Mouse (Mus musculus): ENCODE data around the gene Eif4a2. TPM values are rescaled to one million over a fixed set of nuclear protein-coding genes. Genes with fewer than 3 reads are reported as not detected.

The Eif4a2 gene
- polyA plus RNA-seq, 2 experiments = 260 to 683 TPM

DNA sequence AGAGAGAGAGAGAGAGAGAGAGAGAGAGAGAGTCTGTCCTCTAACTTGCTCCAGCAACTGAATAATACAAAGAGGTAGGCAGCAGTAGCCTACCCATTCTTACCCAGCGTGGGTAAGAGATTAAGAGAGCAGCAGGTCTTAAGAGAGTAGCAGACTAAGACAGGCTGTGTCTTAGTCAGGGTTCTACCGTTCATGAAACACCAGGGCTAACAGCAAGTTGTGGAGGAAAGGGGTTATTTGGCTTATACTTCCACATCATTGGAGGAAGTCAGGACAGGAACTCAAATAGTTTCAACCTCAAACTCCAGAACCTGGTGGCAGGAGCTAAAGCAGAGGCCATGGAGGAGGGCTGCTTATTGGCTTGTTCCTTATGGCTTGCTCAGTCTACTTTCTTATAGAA, 3.4 kb upstream of the Eif4a2 start:
- ATAC-seq (ENCODE audit: low FRiP score, low read depth) (no peak), DNase-seq (ENCODE audit: low spot score) (no peak)
- H3K9me3 ChIP-seq (ENCODE audit: control insufficient read depth, low read length) = no peaks in the 10 kb centered on the region
- no peaks in the 10 kb centered on the region for H3K27me3 ChIP-seq (ENCODE audit: control insufficient read depth, insufficient read depth, low read length)
- H3K36me3 ChIP-seq (ENCODE audit: control insufficient read depth, insufficient read depth, low read length) = peaks cover 6% of the 10 kb centered on the region
- no peak overlapping the region for H3K4me2 ChIP-seq (replicated peaks; ENCODE audit: low read depth, low read length, severe bottlenecking)
- H3K9ac ChIP-seq (ENCODE audit: low read depth, low read length, severe bottlenecking) = no peak overlapping the region
- no peak overlapping the region for H3K27ac ChIP-seq (replicated peaks; ENCODE audit: low read depth, low read length)
- H3K4me1 ChIP-seq (ENCODE audit: control insufficient read depth, insufficient read depth, low read length) = peaks cover 7% of the 10 kb centered on the region; the same call in 1 of the 2 replicates
- H3K4me3 ChIP-seq (replicated peaks; ENCODE audit: low read length) = no peak overlapping the region
- TF ChIP-seq POLR2A (IDR thresholded peaks at IDR 0.05; ENCODE audit: borderline replicate concordance, extremely low read depth, insufficient read depth, insufficient read length) = no peak
- 69% methylated on average over 2 of the region's 2 CpGs for WGBS

DNA sequence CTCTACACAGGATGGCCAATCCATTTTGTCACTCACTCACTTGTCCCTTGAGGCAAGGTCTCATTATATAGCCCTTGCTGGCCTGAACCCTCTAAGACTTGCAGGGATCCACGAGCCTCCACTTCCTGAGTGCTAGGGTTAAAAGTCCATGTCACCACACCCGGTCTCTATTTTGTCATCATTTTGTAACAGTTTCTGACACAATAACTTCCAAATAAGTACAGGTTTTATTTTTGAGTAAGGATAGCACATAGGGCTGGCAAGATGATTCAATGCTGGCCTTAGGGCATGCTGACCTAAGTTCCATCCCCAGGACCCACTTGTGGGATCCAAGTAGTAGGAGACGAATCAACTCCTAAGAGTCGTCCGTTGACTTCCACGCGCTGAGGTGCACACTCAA, 1.1 kb upstream of the Eif4a2 start:
- Histone ChIP-seq H3K27me3 (ENCODE audit: control insufficient read depth, insufficient read depth, low read length) (no peaks in the 10 kb centered on the region), H3K27ac (replicated peaks; ENCODE audit: low read depth, low read length) (no peak overlapping the region), H3K4me1 (ENCODE audit: control insufficient read depth, insufficient read depth, low read length) (peaks cover 14% of the 10 kb centered on the region), H3K4me2 (replicated peaks; ENCODE audit: low read depth, low read length, severe bottlenecking) (no peak overlapping the region), H3K4me3 (replicated peaks; ENCODE audit: low read length) (no peak overlapping the region), H3K9me3 (ENCODE audit: control insufficient read depth, low read length) (no peaks in the 10 kb centered on the region), H3K36me3 (ENCODE audit: control insufficient read depth, insufficient read depth, low read length) (peaks cover 28% of the 10 kb centered on the region), H3K9ac (ENCODE audit: low read depth, low read length, severe bottlenecking) (no peak overlapping the region)
- WGBS = 77% methylated on average over 7 of the region's 7 CpGs
- TF ChIP-seq POLR2A (IDR thresholded peaks at IDR 0.05; ENCODE audit: borderline replicate concordance, extremely low read depth, insufficient read depth, insufficient read length) = no peak
- ATAC-seq (ENCODE audit: low FRiP score, low read depth) (no peak), DNase-seq (ENCODE audit: low spot score) (no peak)

DNA sequence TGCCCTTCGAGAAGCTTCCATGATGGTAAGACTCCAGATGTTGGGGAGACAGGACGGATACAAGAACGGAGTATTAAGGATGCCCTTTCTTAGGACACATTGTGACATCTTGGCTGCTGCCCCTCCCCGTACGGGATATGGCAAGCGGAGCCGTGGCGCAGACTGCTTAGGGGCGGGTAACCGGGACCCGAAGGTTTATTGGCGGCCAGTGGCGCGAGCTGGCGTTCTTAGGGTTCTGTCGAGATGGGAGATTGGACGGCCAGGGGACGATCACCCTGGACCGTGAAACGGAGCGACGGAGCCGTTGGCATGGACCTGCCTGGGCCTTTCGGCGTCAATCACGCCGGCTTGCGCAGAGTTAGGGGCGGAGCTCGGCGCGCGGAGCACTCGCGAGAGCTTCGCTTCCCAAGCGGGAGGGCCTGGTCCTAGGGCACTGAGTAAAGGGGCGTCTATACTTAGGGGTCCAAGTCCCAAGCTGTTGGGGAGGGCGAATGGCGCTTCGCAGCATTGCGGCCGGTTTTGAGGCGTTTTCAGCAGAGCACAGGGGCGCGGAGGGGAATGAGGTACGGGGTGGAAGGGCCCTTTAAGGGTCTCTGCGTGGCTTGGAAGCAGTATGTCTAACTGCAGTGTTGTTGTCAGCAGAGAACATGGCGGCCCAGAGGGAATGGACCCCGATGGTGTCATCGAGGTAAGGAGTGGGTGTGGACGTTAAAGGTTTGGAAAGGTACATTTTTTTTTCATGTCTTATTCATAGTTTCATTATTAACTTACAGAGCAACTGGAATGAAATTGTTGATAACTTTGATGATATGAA, 909 bp downstream of the Eif4a2 start:
- Histone ChIP-seq H3K4me3 (replicated peaks; ENCODE audit: low read length) (peak overlapping the region; percentile 97), H3K9ac (ENCODE audit: low read depth, low read length, severe bottlenecking) (peak overlapping the region; percentile 100), H3K27ac (replicated peaks; ENCODE audit: low read depth, low read length) (peak overlapping the region; percentile 97), H3K36me3 (ENCODE audit: control insufficient read depth, insufficient read depth, low read length) (peaks cover 49% of the 10 kb centered on the region), H3K9me3 (ENCODE audit: control insufficient read depth, low read length) (no peaks in the 10 kb centered on the region), H3K27me3 (ENCODE audit: control insufficient read depth, insufficient read depth, low read length) (no peaks in the 10 kb centered on the region), H3K4me1 (ENCODE audit: control insufficient read depth, insufficient read depth, low read length) (peaks cover 16% of the 10 kb centered on the region), H3K4me2 (replicated peaks; ENCODE audit: low read depth, low read length, severe bottlenecking) (peak overlapping the region; percentile 94)
- peak; percentile 67; the same call in 1 of the 2 replicates for TF ChIP-seq POLR2A (IDR thresholded peaks at IDR 0.05; ENCODE audit: borderline replicate concordance, extremely low read depth, insufficient read depth, insufficient read length)
- ATAC-seq (ENCODE audit: low FRiP score, low read depth) = peak; percentile 86
- under 1% methylated on average over 52 of the region's 52 CpGs for WGBS
- DNase-seq (ENCODE audit: low spot score) = peak; percentile 83

DNA sequence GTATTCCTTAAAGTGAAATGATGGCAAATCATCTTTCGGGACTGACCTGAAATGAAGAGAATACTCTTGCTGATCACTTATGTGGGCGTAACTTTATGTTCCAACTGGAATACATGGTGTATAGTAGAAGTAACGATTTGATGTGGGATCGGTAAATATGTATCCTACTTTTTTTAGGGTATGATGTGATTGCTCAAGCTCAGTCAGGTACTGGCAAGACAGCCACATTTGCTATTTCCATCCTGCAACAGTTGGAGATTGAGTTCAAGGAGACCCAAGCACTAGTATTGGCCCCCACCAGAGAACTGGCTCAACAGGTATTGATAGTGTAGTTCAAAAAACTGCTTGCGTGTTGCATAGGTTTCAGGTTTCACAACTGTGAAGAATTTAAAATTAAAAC, 1.7 kb downstream of the Eif4a2 start:
- Histone ChIP-seq H3K36me3 (ENCODE audit: control insufficient read depth, insufficient read depth, low read length) (peaks cover 52% of the 10 kb centered on the region), H3K4me2 (replicated peaks; ENCODE audit: low read depth, low read length, severe bottlenecking) (peak overlapping the region; percentile 94), H3K27me3 (ENCODE audit: control insufficient read depth, insufficient read depth, low read length) (no peaks in the 10 kb centered on the region), H3K9ac (ENCODE audit: low read depth, low read length, severe bottlenecking) (peak overlapping the region; percentile 100), H3K27ac (replicated peaks; ENCODE audit: low read depth, low read length) (peak overlapping the region; percentile 50), H3K9me3 (ENCODE audit: control insufficient read depth, low read length) (no peaks in the 10 kb centered on the region), H3K4me1 (ENCODE audit: control insufficient read depth, insufficient read depth, low read length) (peaks cover 16% of the 10 kb centered on the region), H3K4me3 (replicated peaks; ENCODE audit: low read length) (peak overlapping the region; percentile 97)
- WGBS = under 1% methylated on average over 5 of the region's 5 CpGs
- TF ChIP-seq POLR2A (IDR thresholded peaks at IDR 0.05; ENCODE audit: borderline replicate concordance, extremely low read depth, insufficient read depth, insufficient read length) = no peak
- ATAC-seq (ENCODE audit: low FRiP score, low read depth) (no peak), DNase-seq (ENCODE audit: low spot score) (no peak)

DNA sequence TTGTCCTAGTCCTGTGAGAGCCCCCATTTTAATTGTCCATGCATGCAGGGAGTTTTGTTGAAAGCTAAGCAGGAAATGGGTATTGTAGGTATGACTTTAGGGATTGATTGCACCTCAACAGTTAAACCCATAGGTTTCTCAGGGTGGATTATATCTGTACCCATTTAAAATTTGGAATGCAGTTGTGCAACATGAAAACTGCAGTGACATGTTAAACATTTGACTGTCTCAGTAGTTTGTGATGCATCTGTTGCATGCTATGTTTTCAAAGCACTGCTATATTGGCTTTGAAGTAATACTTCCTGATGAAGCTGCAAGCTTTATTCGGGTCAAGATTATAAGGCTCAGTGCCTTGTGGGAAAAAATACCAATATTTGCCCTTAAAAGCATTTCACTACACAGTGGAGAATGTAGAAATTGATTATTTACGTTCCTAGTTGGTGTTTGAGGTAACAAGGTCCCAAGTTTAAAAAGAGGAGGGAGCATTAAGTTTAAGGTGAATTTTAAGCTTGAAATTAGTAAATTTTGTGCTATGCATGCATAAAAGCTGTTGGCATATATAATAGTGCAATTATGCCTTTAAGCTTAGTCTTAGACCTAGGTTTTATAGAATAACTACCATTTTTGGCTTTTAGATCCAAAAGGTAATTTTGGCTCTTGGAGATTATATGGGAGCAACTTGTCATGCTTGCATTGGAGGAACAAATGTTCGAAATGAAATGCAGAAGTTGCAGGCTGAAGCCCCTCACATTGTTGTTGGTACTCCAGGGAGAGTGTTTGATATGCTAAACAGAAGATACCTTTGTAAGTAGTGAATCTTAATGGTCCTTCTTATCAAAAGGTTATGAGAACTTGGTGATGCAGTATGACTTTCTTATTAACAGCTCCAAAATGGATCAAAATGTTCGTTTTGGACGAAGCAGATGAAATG, 2.4 kb downstream of the Eif4a2 start:
- no peak for DNase-seq (ENCODE audit: low spot score)
- Histone ChIP-seq H3K9ac (ENCODE audit: low read depth, low read length, severe bottlenecking) (peak overlapping the region; percentile 100), H3K4me1 (ENCODE audit: control insufficient read depth, insufficient read depth, low read length) (peaks cover 16% of the 10 kb centered on the region), H3K9me3 (ENCODE audit: control insufficient read depth, low read length) (no peaks in the 10 kb centered on the region), H3K36me3 (ENCODE audit: control insufficient read depth, insufficient read depth, low read length) (peaks cover 58% of the 10 kb centered on the region), H3K4me2 (replicated peaks; ENCODE audit: low read depth, low read length, severe bottlenecking) (peak overlapping the region; percentile 94), H3K4me3 (replicated peaks; ENCODE audit: low read length) (peak overlapping the region; percentile 97), H3K27me3 (ENCODE audit: control insufficient read depth, insufficient read depth, low read length) (no peaks in the 10 kb centered on the region), H3K27ac (replicated peaks; ENCODE audit: low read depth, low read length) (0 out of 2 replicates have a peak overlapping the region, but pooled peaks have one; percentile 28)
- no peak for TF ChIP-seq POLR2A (IDR thresholded peaks at IDR 0.05; ENCODE audit: borderline replicate concordance, extremely low read depth, insufficient read depth, insufficient read length)
- 49% methylated on average over 5 of the region's 5 CpGs for WGBS
- ATAC-seq (ENCODE audit: low FRiP score, low read depth) = no peak
